Comparison of ENCODE assay signal across 36 mouse cellular contexts in genomic region chr3:98469323-98469722, GRCm38 (mm10). TPM values are rescaled to one million over a fixed set of nuclear protein-coding genes. Genes with fewer than 3 reads are reported as not detected.
"Had no signal": no experiment of that assay in that cellular context is flagged by ENCODE, and none has a peak within 500 bp of the region (broad histone marks: within the 10 kb centered on the region; RNA-seq: fewer than 3 reads in every experiment).

No protein-coding gene starts in this region.

RNA-seq across cellular contexts. Expression of gene Gm4450, which starts 12.4 kb away (rescaled TPM):
- total RNA-seq: heart, postnatal 10 days; heart, postnatal 14 days; heart, postnatal 25 days; heart, postnatal 36 days; heart, postnatal 4 days; hematopoietic stem cell, adult 5-6 weeks; hindbrain, postnatal 0 days; layer of hippocampus, adult 18-20 months; layer of hippocampus, adult 2 months; layer of hippocampus, adult 8-10 months; layer of hippocampus, postnatal 10 days; layer of hippocampus, postnatal 14 days; layer of hippocampus, postnatal 25 days; layer of hippocampus, postnatal 36 days; left cerebral cortex, adult 18-20 months; left cerebral cortex, adult 2 months; left cerebral cortex, adult 8-10 months had no signal
- polyA plus RNA-seq: heart, embryonic 11.5 days; heart, embryonic 12.5 days; heart, embryonic 13.5 days; heart, embryonic 14.5 days; heart, embryonic 15.5 days; heart, embryonic 16.5 days; heart, postnatal 0 days; hindbrain, embryonic 10.5 days; hindbrain, embryonic 11.5 days; hindbrain, embryonic 12.5 days; hindbrain, embryonic 15.5 days; hindbrain, postnatal 0 days; inflammation-experienced regulatory T-cells, adult 6 months; intestine, embryonic 14.5 days; intestine, embryonic 15.5 days; intestine, embryonic 16.5 days; intestine, postnatal 0 days; large intestine, adult 2 months had no signal

RNA-seq across cellular contexts. Expression of gene Hsd3b4, which starts 41.0 kb away (rescaled TPM):
- total RNA-seq: heart, postnatal 10 days; heart, postnatal 14 days; heart, postnatal 25 days; heart, postnatal 36 days; heart, postnatal 4 days; hematopoietic stem cell, adult 5-6 weeks; hindbrain, postnatal 0 days; layer of hippocampus, adult 18-20 months; layer of hippocampus, adult 2 months; layer of hippocampus, adult 8-10 months; layer of hippocampus, postnatal 10 days; layer of hippocampus, postnatal 14 days; layer of hippocampus, postnatal 25 days; layer of hippocampus, postnatal 36 days; left cerebral cortex, adult 18-20 months; left cerebral cortex, adult 2 months; left cerebral cortex, adult 8-10 months had no signal
- polyA plus RNA-seq: heart, embryonic 11.5 days; heart, embryonic 12.5 days; heart, embryonic 13.5 days; heart, embryonic 14.5 days; heart, embryonic 15.5 days; heart, embryonic 16.5 days; heart, postnatal 0 days; hindbrain, embryonic 10.5 days; hindbrain, embryonic 11.5 days; hindbrain, embryonic 12.5 days; hindbrain, embryonic 13.5 days; hindbrain, embryonic 14.5 days; hindbrain, embryonic 15.5 days; hindbrain, postnatal 0 days; inflammation-experienced regulatory T-cells, adult 6 months; intestine, embryonic 14.5 days; intestine, embryonic 15.5 days; intestine, embryonic 16.5 days; intestine, postnatal 0 days; large intestine, adult 2 months had no signal
